Mouse (Mus musculus): Measurements from ENCODE around the gene Pafah2. TPM values are rescaled to one million over a fixed set of nuclear protein-coding genes. Genes with fewer than 3 reads are reported as not detected.

Gene Pafah2
- polyA plus RNA-seq, 1 experiment from 2014 or later = 16.8 TPM

GRCm38 (mm10) chr4:134442216-134442615 lies 46.1 kb downstream of the Pafah2 start:
- DNase-seq (ENCODE audit: low spot score) (no peak), ATAC-seq (ENCODE audit: low FRiP score, low TSS enrichment) (no peak)
- no peak overlapping the region for H3K4me3 ChIP-seq (ENCODE audit: low read depth, low read length)
- TF ChIP-seq EP300 (optimal IDR thresholded peaks at IDR 0.05) (no peak), CTCF (IDR thresholded peaks at IDR 0.05; ENCODE audit: low read depth) (no peak)
- H3K27ac ChIP-seq (replicated peaks) = no peak overlapping the region
- H3K36me3 ChIP-seq (ENCODE audit: control insufficient read depth, insufficient read depth, low read length) = no peaks in the 10 kb centered on the region
- no peaks in the 10 kb centered on the region for H3K4me1 ChIP-seq (replicated peaks; ENCODE audit: control insufficient read depth, insufficient read depth)
- WGBS = 63% methylated on average over 4 of the region's 4 CpGs
- H3K27me3 ChIP-seq (ENCODE audit: control insufficient read depth, insufficient read depth, low read length) = no peaks in the 10 kb centered on the region
- no peak overlapping the region for H3K9ac ChIP-seq (ENCODE audit: low read length)
- H3K9me3 ChIP-seq (ENCODE audit: control insufficient read depth, low read length) = no peaks in the 10 kb centered on the region
- no peak overlapping the region for H3K4me2 ChIP-seq (replicated peaks; ENCODE audit: low read depth)

- ATAC-seq (ENCODE audit: low FRiP score, low TSS enrichment) = no peak
- H3K27me3 ChIP-seq (ENCODE audit: control insufficient read depth, insufficient read depth, low read length) = no peaks in the 10 kb centered on the region
Observed at GRCm38 (mm10) chr4:134443589-134443988, 47.5 kb downstream of the Pafah2 start.

GRCm38 (mm10) chr4:134444949-134445348 lies 48.8 kb downstream of the Pafah2 start:
- DNase-seq (ENCODE audit: low spot score) (no peak), ATAC-seq (ENCODE audit: low FRiP score, low TSS enrichment) (no peak)
- no peaks in the 10 kb centered on the region for H3K9me3 ChIP-seq (ENCODE audit: control insufficient read depth, low read length)
- no peak overlapping the region for H3K4me2 ChIP-seq (replicated peaks; ENCODE audit: low read depth)
- 46% methylated on average over 7 of the region's 7 CpGs for WGBS
- TF ChIP-seq CTCF (IDR thresholded peaks at IDR 0.05; ENCODE audit: low read depth) (no peak), EP300 (optimal IDR thresholded peaks at IDR 0.05) (no peak)
- no peak overlapping the region for H3K9ac ChIP-seq (ENCODE audit: low read length)
- no peaks in the 10 kb centered on the region for H3K27me3 ChIP-seq (ENCODE audit: control insufficient read depth, insufficient read depth, low read length)
- H3K4me1 ChIP-seq (replicated peaks; ENCODE audit: control insufficient read depth, insufficient read depth) = no peaks in the 10 kb centered on the region
- H3K27ac ChIP-seq (replicated peaks) = no peak overlapping the region
- H3K4me3 ChIP-seq (ENCODE audit: low read depth, low read length) = no peak overlapping the region
- H3K36me3 ChIP-seq (ENCODE audit: control insufficient read depth, insufficient read depth, low read length) = no peaks in the 10 kb centered on the region

More at GRCm38 (mm10) chr4:134443589-134443988, 47.5 kb downstream of the Pafah2 start:
- Histone ChIP-seq H3K36me3 (ENCODE audit: control insufficient read depth, insufficient read depth, low read length) (no peaks in the 10 kb centered on the region), H3K4me2 (replicated peaks; ENCODE audit: low read depth) (no peak overlapping the region), H3K27ac (replicated peaks) (no peak overlapping the region), H3K9me3 (ENCODE audit: control insufficient read depth, low read length) (no peaks in the 10 kb centered on the region), H3K9ac (ENCODE audit: low read length) (no peak overlapping the region), H3K4me3 (ENCODE audit: low read depth, low read length) (no peak overlapping the region), H3K4me1 (replicated peaks; ENCODE audit: control insufficient read depth, insufficient read depth) (no peaks in the 10 kb centered on the region)
- 43% methylated on average over 7 of the region's 7 CpGs for WGBS
- DNase-seq (ENCODE audit: low spot score) = no peak
- TF ChIP-seq EP300 (optimal IDR thresholded peaks at IDR 0.05) (no peak), CTCF (IDR thresholded peaks at IDR 0.05; ENCODE audit: low read depth) (no peak)

- Histone ChIP-seq H3K9ac (ENCODE audit: low read length) (no peak overlapping the region), H3K36me3 (ENCODE audit: control insufficient read depth, insufficient read depth, low read length) (no peaks in the 10 kb centered on the region), H3K9me3 (ENCODE audit: control insufficient read depth, low read length) (no peaks in the 10 kb centered on the region), H3K4me1 (replicated peaks; ENCODE audit: control insufficient read depth, insufficient read depth) (no peaks in the 10 kb centered on the region; the same call in 1 of the 2 replicates), H3K27me3 (ENCODE audit: control insufficient read depth, insufficient read depth, low read length) (no peaks in the 10 kb centered on the region), H3K27ac (replicated peaks) (no peak overlapping the region), H3K4me2 (replicated peaks; ENCODE audit: low read depth) (no peak overlapping the region), H3K4me3 (ENCODE audit: low read depth, low read length) (no peak overlapping the region)
- no peak for TF ChIP-seq EP300 (optimal IDR thresholded peaks at IDR 0.05)
- TF ChIP-seq CTCF (IDR thresholded peaks at IDR 0.05; ENCODE audit: low read depth) = no peak
- 42% methylated on average over 1 of the region's 1 CpGs for WGBS
- DNase-seq (ENCODE audit: low spot score) (no peak), ATAC-seq (ENCODE audit: low FRiP score, low TSS enrichment) (no peak)
Observed at GRCm38 (mm10) chr4:134445489-134445888, 49.4 kb downstream of the Pafah2 start.

GRCm38 (mm10) chr4:134447966-134448365 lies 51.8 kb downstream of the Pafah2 start:
- no peak for DNase-seq (ENCODE audit: low spot score)
- H3K27me3 ChIP-seq (ENCODE audit: control insufficient read depth, insufficient read depth, low read length) = no peaks in the 10 kb centered on the region
- no peak overlapping the region for H3K4me3 ChIP-seq (ENCODE audit: low read depth, low read length)
- H3K9me3 ChIP-seq (ENCODE audit: control insufficient read depth, low read length) = no peaks in the 10 kb centered on the region
- no peak for TF ChIP-seq CTCF (IDR thresholded peaks at IDR 0.05; ENCODE audit: low read depth)
- no peak for TF ChIP-seq EP300 (optimal IDR thresholded peaks at IDR 0.05)
- H3K27ac ChIP-seq (replicated peaks) = no peak overlapping the region
- H3K4me2 ChIP-seq (replicated peaks; ENCODE audit: low read depth) = no peak overlapping the region
- H3K4me1 ChIP-seq (replicated peaks; ENCODE audit: control insufficient read depth, insufficient read depth) = no peaks in the 10 kb centered on the region; the same call in 1 of the 2 replicates
- 43% methylated on average over 23 of the region's 23 CpGs for WGBS
- no peaks in the 10 kb centered on the region for H3K36me3 ChIP-seq (ENCODE audit: control insufficient read depth, insufficient read depth, low read length)
- no peak overlapping the region for H3K9ac ChIP-seq (ENCODE audit: low read length)
- no peak for ATAC-seq (ENCODE audit: low FRiP score, low TSS enrichment)

- no peak overlapping the region for H3K4me3 ChIP-seq (ENCODE audit: low read depth, low read length)
- peak; percentile 24 for DNase-seq (ENCODE audit: low spot score)
- ATAC-seq (ENCODE audit: low FRiP score, low TSS enrichment) = no peak
- H3K27me3 ChIP-seq (ENCODE audit: control insufficient read depth, insufficient read depth, low read length) = no peaks in the 10 kb centered on the region
- H3K4me1 ChIP-seq (replicated peaks; ENCODE audit: control insufficient read depth, insufficient read depth) = no peaks in the 10 kb centered on the region; the same call in 1 of the 2 replicates
- no peak for TF ChIP-seq CTCF (IDR thresholded peaks at IDR 0.05; ENCODE audit: low read depth)
- TF ChIP-seq EP300 (optimal IDR thresholded peaks at IDR 0.05) = no peak
- WGBS = 40% methylated on average over 13 of the region's 13 CpGs
- no peak overlapping the region for H3K4me2 ChIP-seq (replicated peaks; ENCODE audit: low read depth)
- no peaks in the 10 kb centered on the region for H3K36me3 ChIP-seq (ENCODE audit: control insufficient read depth, insufficient read depth, low read length)
- H3K27ac ChIP-seq (replicated peaks) = no peak overlapping the region
- H3K9me3 ChIP-seq (ENCODE audit: control insufficient read depth, low read length) = no peaks in the 10 kb centered on the region
- H3K9ac ChIP-seq (ENCODE audit: low read length) = no peak overlapping the region
Observed at GRCm38 (mm10) chr4:134449595-134450391, 53.7 kb downstream of the Pafah2 start.

Data from stomach, postnatal 0 days (tissue).